Mouse (Mus musculus): ENCODE data around the gene Mtfp1. TPM values are rescaled to one million over a fixed set of nuclear protein-coding genes. Genes with fewer than 3 reads are reported as not detected.

Mtfp1 gene
- polyA plus RNA-seq, 1 experiment from 2014 or later = 20.4 TPM

- WGBS (ENCODE audit: insufficient replicate concordance) = 51% methylated on average over 8 of the region's 8 CpGs
- H3K9ac ChIP-seq = no peak overlapping the region
- peaks cover 20% of the 10 kb centered on the region for H3K36me3 ChIP-seq (replicated peaks)
- H3K4me1 ChIP-seq (replicated peaks) = peaks cover 43% of the 10 kb centered on the region
- 0 out of 2 replicates have a peak overlapping the region, but pooled peaks have one; percentile 16 for H3K27ac ChIP-seq (replicated peaks)
- no peaks in the 10 kb centered on the region for H3K27me3 ChIP-seq
- no peak for ATAC-seq (ENCODE audit: insufficient read depth)
- no peak overlapping the region for H3K4me3 ChIP-seq (replicated peaks)
- no peak overlapping the region for H3K4me2 ChIP-seq
- H3K9me3 ChIP-seq (replicated peaks) = no peaks in the 10 kb centered on the region
These were observed 2.9 kb upstream of the Mtfp1 start for GRCm38 (mm10) chr11:4098120-4098519.

GRCm38 (mm10) chr11:4097091-4097621, 1.9 kb upstream of the Mtfp1 start:
- no peaks in the 10 kb centered on the region for H3K9me3 ChIP-seq (replicated peaks)
- H3K27me3 ChIP-seq = no peaks in the 10 kb centered on the region
- peaks cover 43% of the 10 kb centered on the region for H3K4me1 ChIP-seq (replicated peaks)
- peak overlapping the region; percentile 69 for H3K4me3 ChIP-seq (replicated peaks)
- peak overlapping the region; percentile 90 for H3K4me2 ChIP-seq
- peak overlapping the region; percentile 86 for H3K27ac ChIP-seq (replicated peaks)
- peak; percentile 19 for ATAC-seq (ENCODE audit: insufficient read depth)
- peak overlapping the region; percentile 62 for H3K9ac ChIP-seq
- 26% methylated on average over 10 of the region's 10 CpGs for WGBS (ENCODE audit: insufficient replicate concordance)
- peaks cover 29% of the 10 kb centered on the region for H3K36me3 ChIP-seq (replicated peaks)

- Histone ChIP-seq H3K4me2 (peak overlapping the region; percentile 90), H3K9me3 (replicated peaks) (no peaks in the 10 kb centered on the region), H3K36me3 (replicated peaks) (peaks cover 32% of the 10 kb centered on the region), H3K4me1 (replicated peaks) (peaks cover 43% of the 10 kb centered on the region), H3K9ac (peak overlapping the region; percentile 70), H3K27me3 (no peaks in the 10 kb centered on the region), H3K4me3 (replicated peaks) (peak overlapping the region; percentile 69), H3K27ac (replicated peaks) (peak overlapping the region; percentile 86)
- ATAC-seq (ENCODE audit: insufficient read depth) = peak; percentile 88
- WGBS (ENCODE audit: insufficient replicate concordance) = 2% methylated on average over 45 of the region's 45 CpGs
These were observed 1.1 kb upstream of the Mtfp1 start for GRCm38 (mm10) chr11:4096054-4096984.

- Histone ChIP-seq H3K4me3 (replicated peaks) (peak overlapping the region; percentile 69), H3K27me3 (no peaks in the 10 kb centered on the region), H3K27ac (replicated peaks) (peak overlapping the region; percentile 86), H3K9ac (peak overlapping the region; percentile 70), H3K4me2 (peak overlapping the region; percentile 90), H3K36me3 (replicated peaks) (peaks cover 36% of the 10 kb centered on the region), H3K4me1 (replicated peaks) (peaks cover 43% of the 10 kb centered on the region), H3K9me3 (replicated peaks) (no peaks in the 10 kb centered on the region)
- ATAC-seq (ENCODE audit: insufficient read depth) = peak; percentile 20; the same call in 1 of the 2 replicates
- WGBS (ENCODE audit: insufficient replicate concordance) = 2% methylated on average over 24 of the region's 24 CpGs
These were observed 671 bp downstream of the Mtfp1 start for GRCm38 (mm10) chr11:4094378-4095170.

GRCm38 (mm10) chr11:4093459-4094377, 1.5 kb downstream of the Mtfp1 start:
- Histone ChIP-seq H3K9ac (peak overlapping the region; percentile 70), H3K27me3 (no peaks in the 10 kb centered on the region), H3K9me3 (replicated peaks) (no peaks in the 10 kb centered on the region), H3K4me2 (peak overlapping the region; percentile 90), H3K4me1 (replicated peaks) (peaks cover 43% of the 10 kb centered on the region), H3K4me3 (replicated peaks) (peak overlapping the region; percentile 69), H3K27ac (replicated peaks) (peak overlapping the region; percentile 31; the same call in 1 of the 2 replicates), H3K36me3 (replicated peaks) (peaks cover 35% of the 10 kb centered on the region)
- no peak for ATAC-seq (ENCODE audit: insufficient read depth)
- WGBS (ENCODE audit: insufficient replicate concordance) = 66% methylated on average over 18 of the region's 18 CpGs

GRCm38 (mm10) chr11:4087267-4087666, 8.0 kb downstream of the Mtfp1 start:
- no peak for ATAC-seq (ENCODE audit: insufficient read depth)

GRCm38 (mm10) chr11:4086246-4086645, 9.0 kb downstream of the Mtfp1 start:
- ATAC-seq (ENCODE audit: insufficient read depth) = no peak

More at GRCm38 (mm10) chr11:4087267-4087666, 8.0 kb downstream of the Mtfp1 start:
- Histone ChIP-seq H3K27me3 (no peaks in the 10 kb centered on the region), H3K9me3 (replicated peaks) (no peaks in the 10 kb centered on the region), H3K36me3 (replicated peaks) (peaks cover 18% of the 10 kb centered on the region), H3K4me2 (no peak overlapping the region), H3K4me1 (replicated peaks) (0 out of 2 replicates have a peak, but pooled peaks cover 3% of the 10 kb centered on the region), H3K27ac (replicated peaks) (no peak overlapping the region), H3K9ac (no peak overlapping the region), H3K4me3 (replicated peaks) (no peak overlapping the region)
- WGBS (ENCODE audit: insufficient replicate concordance) = 36% methylated on average over 2 of the region's 2 CpGs

GRCm38 (mm10) chr11:4083316-4084078, 11.7 kb downstream of the Mtfp1 start:
- H3K27ac ChIP-seq (replicated peaks) = no peak overlapping the region
- H3K4me3 ChIP-seq (replicated peaks) = no peak overlapping the region
- H3K27me3 ChIP-seq = no peaks in the 10 kb centered on the region
- no peak overlapping the region for H3K4me2 ChIP-seq
- no peaks in the 10 kb centered on the region for H3K36me3 ChIP-seq (replicated peaks)
- ATAC-seq (ENCODE audit: insufficient read depth) = no peak
- H3K9ac ChIP-seq = no peak overlapping the region
- 25% methylated on average over 5 of the region's 5 CpGs for WGBS (ENCODE audit: insufficient replicate concordance)
- H3K9me3 ChIP-seq (replicated peaks) = no peaks in the 10 kb centered on the region
- 0 out of 2 replicates have a peak, but pooled peaks cover 3% of the 10 kb centered on the region for H3K4me1 ChIP-seq (replicated peaks)

More at GRCm38 (mm10) chr11:4086246-4086645, 9.0 kb downstream of the Mtfp1 start:
- H3K4me3 ChIP-seq (replicated peaks) = no peak overlapping the region
- H3K27ac ChIP-seq (replicated peaks) = no peak overlapping the region
- WGBS (ENCODE audit: insufficient replicate concordance) = 31% methylated on average over 1 of the region's 1 CpGs
- H3K4me2 ChIP-seq = no peak overlapping the region
- no peaks in the 10 kb centered on the region for H3K9me3 ChIP-seq (replicated peaks)
- H3K27me3 ChIP-seq = no peaks in the 10 kb centered on the region
- 0 out of 2 replicates have a peak, but pooled peaks cover 3% of the 10 kb centered on the region for H3K4me1 ChIP-seq (replicated peaks)
- peaks cover 8% of the 10 kb centered on the region for H3K36me3 ChIP-seq (replicated peaks)
- no peak overlapping the region for H3K9ac ChIP-seq

GRCm38 (mm10) chr11:4080219-4080618, 15.0 kb downstream of the Mtfp1 start:
- ATAC-seq (ENCODE audit: insufficient read depth) = no peak
- Histone ChIP-seq H3K9me3 (replicated peaks) (no peaks in the 10 kb centered on the region), H3K4me1 (replicated peaks) (no peaks in the 10 kb centered on the region), H3K27ac (replicated peaks) (no peak overlapping the region), H3K4me3 (replicated peaks) (no peak overlapping the region), H3K4me2 (no peak overlapping the region), H3K27me3 (no peaks in the 10 kb centered on the region), H3K9ac (no peak overlapping the region), H3K36me3 (replicated peaks) (no peaks in the 10 kb centered on the region)
- WGBS (ENCODE audit: insufficient replicate concordance) = 8% methylated on average over 4 of the region's 4 CpGs

Measured in liver, embryonic 15.5 days (tissue).